21 mouse cellular contexts compared by ENCODE assay signal in the genomic region with DNA sequence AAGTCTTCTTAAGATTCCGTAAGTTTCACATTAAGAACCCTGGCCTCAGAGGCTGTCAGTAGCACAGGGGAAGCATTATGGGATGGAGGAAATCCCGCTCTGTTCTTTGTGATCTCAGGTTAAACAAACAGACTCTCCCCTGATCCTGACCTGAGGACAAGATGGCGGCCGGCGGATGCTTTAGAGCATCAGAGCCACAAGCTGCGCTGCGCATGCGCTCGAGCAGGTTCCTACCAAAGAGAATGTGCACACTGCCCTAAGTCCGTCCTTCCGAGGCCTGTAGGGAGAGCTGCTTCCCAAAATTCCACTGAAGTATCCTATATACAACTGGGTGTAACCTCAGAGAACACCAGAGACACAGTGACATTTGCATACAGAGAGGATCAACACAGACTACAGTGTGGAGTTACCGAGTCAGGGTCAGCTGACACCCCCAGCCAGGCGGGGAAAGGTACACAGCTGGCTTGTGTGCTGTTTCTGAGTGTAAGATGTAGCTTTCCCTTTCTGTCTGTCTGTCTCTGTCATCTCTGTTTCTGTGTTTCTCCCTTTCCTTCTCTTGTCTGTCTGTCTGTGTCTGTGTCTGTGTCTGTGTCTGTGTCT. TPM values are rescaled to one million over a fixed set of nuclear protein-coding genes. Genes with fewer than 3 reads are reported as not detected.
DNase-seq lines count a peak whose midpoint lies in the region; ATAC-seq and TF ChIP-seq lines count a peak whose summit lies in the region.
"Had no signal": no experiment of that assay in that cellular context is flagged by ENCODE, and none has a peak within 500 bp of the region (broad histone marks: within the 10 kb centered on the region; RNA-seq: fewer than 3 reads in every experiment).

No protein-coding gene starts in this region.

- peaks cover 87% of the 10 kb centered on the region for H3K4me1 ChIP-seq in megakaryocyte, embryonic 14.5 days
- H3K4me1 ChIP-seq in intestine, postnatal 0 days (replicated peaks; ENCODE audit: control insufficient read depth, insufficient read depth, low read length), result no peaks in the 10 kb centered on the region
- H3K4me1 ChIP-seq: forebrain, embryonic 13.5 days; limb, embryonic 10.5 days had no signal

- peak; percentile 91 for DNase-seq in CD4-positive, CD25-positive, alpha-beta regulatory T cell, adult 2 months (ENCODE audit: low read depth, low spot score)
- DNase-seq in T-cell, adult 2 months (ENCODE audit: low spot score), result peak; percentile 77
- peak; percentile 85 for DNase-seq in naive thymus-derived CD4-positive, alpha-beta T cell, adult 2 months (ENCODE audit: low read depth)
- DNase-seq in gastrocnemius, postnatal 25 days, result no peak
- DNase-seq in gastrocnemius, adult 2 months, result no peak
- DNase-seq: adrenal gland, postnatal 25 days; cerebellum, adult 18-20 months; cerebellum, postnatal 36 days; gastrocnemius, postnatal 14 days; kidney, adult 9 months; kidney, postnatal 4 days; layer of hippocampus, adult 9-11 months; liver, postnatal 0 days; lung, postnatal 14 days; right cerebral cortex, postnatal 25 days had no signal

- intact Hi-C loops in gastrocnemius, adult 2 months (cut with DNase I), result no loop called here

- ATAC-seq in megakaryocyte, adult 5-6 weeks (ENCODE audit: poor library complexity, severe bottlenecking), result no peak
- ATAC-seq in intestine, postnatal 0 days, result no peak
- ATAC-seq: forebrain, embryonic 13.5 days; liver, postnatal 0 days; midbrain, embryonic 16.5 days had no signal

- no peaks in the 10 kb centered on the region for H3K9me3 ChIP-seq in megakaryocyte, embryonic 14.5 days
- no peaks in the 10 kb centered on the region for H3K9me3 ChIP-seq in intestine, postnatal 0 days (ENCODE audit: control insufficient read depth)
- H3K9me3 ChIP-seq: forebrain, embryonic 13.5 days; limb, embryonic 10.5 days had no signal

- H3K4me2 ChIP-seq in intestine, postnatal 0 days (replicated peaks; ENCODE audit: low read depth), result no peak overlapping the region
- H3K4me2 ChIP-seq: forebrain, embryonic 13.5 days had no signal

- peak overlapping the region; percentile 76 for H3K4me3 ChIP-seq in megakaryocyte, embryonic 14.5 days (replicated peaks)
- no peak overlapping the region for H3K4me3 ChIP-seq in gastrocnemius, adult 2 months
- no peak overlapping the region for H3K4me3 ChIP-seq in intestine, postnatal 0 days (ENCODE audit: low read depth, low read length)
- H3K4me3 ChIP-seq: forebrain, embryonic 13.5 days; limb, embryonic 10.5 days had no signal

- no peak for TF ChIP-seq CTCF in gastrocnemius, adult 2 months (IDR thresholded peaks at IDR 0.05)
- TF ChIP-seq CTCF in intestine, postnatal 0 days (IDR thresholded peaks at IDR 0.05; ENCODE audit: low read depth), result no peak

- no peak overlapping the region for H3K9ac ChIP-seq in intestine, postnatal 0 days (ENCODE audit: low read depth, low read length)
- H3K9ac ChIP-seq: forebrain, embryonic 13.5 days; liver, postnatal 0 days had no signal

- no peak overlapping the region for H3K27ac ChIP-seq in gastrocnemius, adult 2 months
- no peak overlapping the region for H3K27ac ChIP-seq in intestine, postnatal 0 days (ENCODE audit: low read depth, low read length)
- H3K27ac ChIP-seq: forebrain, embryonic 13.5 days; limb, embryonic 10.5 days had no signal

- H3K36me3 ChIP-seq in megakaryocyte, embryonic 14.5 days (replicated peaks; ENCODE audit: low read length), result peaks cover 10% of the 10 kb centered on the region
- H3K36me3 ChIP-seq in intestine, postnatal 0 days (ENCODE audit: control insufficient read depth, insufficient read depth), result no peaks in the 10 kb centered on the region
- H3K36me3 ChIP-seq: limb, embryonic 10.5 days had no signal

- H3K27me3 ChIP-seq in megakaryocyte, embryonic 14.5 days (replicated peaks), result no peaks in the 10 kb centered on the region
- 0 out of 2 replicates have a peak, but pooled peaks cover 2% of the 10 kb centered on the region for H3K27me3 ChIP-seq in intestine, postnatal 0 days (replicated peaks; ENCODE audit: control insufficient read depth, insufficient read depth, low read length)
- H3K27me3 ChIP-seq: forebrain, embryonic 13.5 days had no signal

- 87% methylated on average over 13 of the region's 13 CpGs for WGBS in intestine, postnatal 0 days

RNA-seq across cellular contexts. Expression of a gene that starts 10.4 kb away (rescaled TPM):
- 0.70 TPM in 1 of 2 replicates, not detected in the other for polyA plus RNA-seq in megakaryocyte, embryonic 14.5 days (2012; ENCODE audit: insufficient read depth, low replicate concordance)
- 6.4 and 10.8 TPM in 2 replicates for total RNA-seq in megakaryocyte, adult 5-6 weeks (2015)
- 9.3 and 10.5 TPM in 2 replicates for total RNA-seq in megakaryocyte, adult 5-6 weeks (2017)
- under 1 TPM; 0.18 to 0.29 TPM for total RNA-seq in gastrocnemius, postnatal 25 days (2021)
- total RNA-seq in gastrocnemius, adult 2 months (2021), result under 1 TPM; 0.26 to 0.31 TPM
- 0.58 and 0.82 TPM in 2 replicates for polyA plus RNA-seq in intestine, postnatal 0 days (2015; fragmentation: Nextera tagmentation; extraction: Ambion mirVana)

Comparison
In these comparisons a context has a peak if more than half of its experiments do, and no peak if none do; other contexts are left out.
1. DNase-seq: peak in CD4-positive, CD25-positive, alpha-beta regulatory T cell, adult 2 months (single experiment), T-cell, adult 2 months (single experiment) and naive thymus-derived CD4-positive, alpha-beta T cell, adult 2 months (single experiment); none in gastrocnemius, postnatal 25 days (single experiment) and gastrocnemius, adult 2 months (single experiment).
2. RNA of a gene that starts 10.4 kb away (total RNA-seq): 6.4 to 10.8 TPM in megakaryocyte, adult 5-6 weeks; 0.26 to 0.31 TPM in gastrocnemius, adult 2 months and 0.18 to 0.29 TPM in gastrocnemius, postnatal 25 days; every median in the first group is over 4 times any median in the second.